Mouse (Mus musculus): ENCODE results near the gene Icos. TPM values are rescaled to one million over a fixed set of nuclear protein-coding genes. Genes with fewer than 3 reads are reported as not detected.

Gene Icos
- polyA plus RNA-seq (2014; fragmentation: Nextera tagmentation; extraction: Ambion mirVana) = 0.38 TPM in 1 of 2 replicates, not detected in the other

DNA sequence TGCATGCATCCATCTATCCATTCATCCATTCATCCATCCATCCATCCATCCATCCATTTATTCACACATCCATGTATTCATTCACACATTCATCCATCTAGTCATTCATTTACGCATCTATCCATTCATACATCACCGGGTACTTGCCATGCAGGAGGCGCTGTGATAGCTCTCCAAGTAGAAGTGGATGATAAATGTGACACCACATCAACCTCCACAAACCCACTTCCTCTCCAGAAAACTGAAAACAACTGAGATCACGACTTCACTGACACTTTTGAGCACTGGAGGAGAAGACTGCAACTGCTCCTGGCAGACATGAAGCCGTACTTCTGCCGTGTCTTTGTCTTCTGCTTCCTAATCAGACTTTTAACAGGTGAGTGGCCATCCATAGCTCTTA is at the start of gene Icos:
Icos (plus strand) TSS at position 287 of the 400 bp plus-strand sequence.
- no peak within 1 kb of the TSS for H3K27ac ChIP-seq (ENCODE audit: low read depth, low read length)
- H3K4me3 ChIP-seq (ENCODE audit: low read depth, low read length) = no peak within 1 kb of the TSS
- H3K9ac ChIP-seq (ENCODE audit: low read length) = no peak within 1 kb of the TSS
- 90% methylated on average over 6 of the region's 6 CpGs for WGBS
- DNase-seq (ENCODE audit: low spot score) = no peak
- no peaks in the 10 kb centered on the region for H3K27me3 ChIP-seq (ENCODE audit: control insufficient read depth, insufficient read depth, low read length)
- H3K4me2 ChIP-seq (ENCODE audit: low read depth) = no peak within 1 kb of the TSS
- no peaks in the 10 kb centered on the region for H3K9me3 ChIP-seq (ENCODE audit: control insufficient read depth, low read length)
- no peak for ATAC-seq (ENCODE audit: insufficient read depth, low FRiP score, low TSS enrichment)
- no peaks in the 10 kb centered on the region for H3K4me1 ChIP-seq (ENCODE audit: control insufficient read depth, insufficient read depth, low read length)
- no peaks in the 10 kb centered on the region for H3K36me3 ChIP-seq (ENCODE audit: control insufficient read depth, insufficient read depth, low read length)

- H3K4me3 ChIP-seq (ENCODE audit: low read depth, low read length) = no peak overlapping the region
- no peak overlapping the region for H3K27ac ChIP-seq (ENCODE audit: low read depth, low read length)
- ATAC-seq (ENCODE audit: insufficient read depth, low FRiP score, low TSS enrichment) (no peak), DNase-seq (ENCODE audit: low spot score) (no peak)
- no peak overlapping the region for H3K4me2 ChIP-seq (ENCODE audit: low read depth)
- no peak overlapping the region for H3K9ac ChIP-seq (ENCODE audit: low read length)
- 92% methylated on average over 3 of the region's 3 CpGs for WGBS
- no peaks in the 10 kb centered on the region for H3K36me3 ChIP-seq (ENCODE audit: control insufficient read depth, insufficient read depth, low read length)
- H3K4me1 ChIP-seq (ENCODE audit: control insufficient read depth, insufficient read depth, low read length) = no peaks in the 10 kb centered on the region
- H3K9me3 ChIP-seq (ENCODE audit: control insufficient read depth, low read length) = no peaks in the 10 kb centered on the region
- H3K27me3 ChIP-seq (ENCODE audit: control insufficient read depth, insufficient read depth, low read length) = no peaks in the 10 kb centered on the region
Observed at GRCm38 (mm10) chr1:60929036-60929435, 48.7 kb upstream of the Icos start.

DNA sequence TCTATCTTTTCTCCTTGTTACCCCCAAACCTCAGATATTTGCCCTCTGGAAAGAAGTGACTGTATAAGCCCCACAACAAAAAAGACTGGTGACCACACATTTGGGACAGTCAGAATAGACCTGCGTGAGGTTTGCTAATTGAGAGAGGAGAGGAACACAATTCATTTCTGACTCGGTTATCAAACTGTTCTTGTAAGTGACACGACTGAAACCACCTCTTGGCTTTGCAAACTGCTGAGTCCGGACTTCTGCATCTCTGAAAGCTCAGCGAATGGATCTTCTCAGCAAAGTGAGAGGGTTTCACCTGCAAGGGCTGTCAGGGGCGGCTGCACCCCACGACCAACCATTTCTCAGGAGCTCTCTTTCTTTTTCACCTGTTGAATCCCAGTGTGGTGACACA is 47.3 kb upstream of the Icos start:
- H3K9ac ChIP-seq (ENCODE audit: low read length) = no peak overlapping the region
- no peak overlapping the region for H3K4me2 ChIP-seq (ENCODE audit: low read depth)
- no peaks in the 10 kb centered on the region for H3K9me3 ChIP-seq (ENCODE audit: control insufficient read depth, low read length)
- WGBS = 85% methylated on average over 7 of the region's 7 CpGs
- ATAC-seq (ENCODE audit: insufficient read depth, low FRiP score, low TSS enrichment) (no peak), DNase-seq (ENCODE audit: low spot score) (no peak)
- no peaks in the 10 kb centered on the region for H3K27me3 ChIP-seq (ENCODE audit: control insufficient read depth, insufficient read depth, low read length)
- H3K27ac ChIP-seq (ENCODE audit: low read depth, low read length) = no peak overlapping the region
- no peaks in the 10 kb centered on the region for H3K36me3 ChIP-seq (ENCODE audit: control insufficient read depth, insufficient read depth, low read length)
- H3K4me1 ChIP-seq (ENCODE audit: control insufficient read depth, insufficient read depth, low read length) = no peaks in the 10 kb centered on the region
- no peak overlapping the region for H3K4me3 ChIP-seq (ENCODE audit: low read depth, low read length)

GRCm38 (mm10) chr1:60935968-60936581 is 41.7 kb upstream of the Icos start:
- H3K9me3 ChIP-seq (ENCODE audit: control insufficient read depth, low read length) = no peaks in the 10 kb centered on the region
- ATAC-seq (ENCODE audit: insufficient read depth, low FRiP score, low TSS enrichment) (no peak), DNase-seq (ENCODE audit: low spot score) (no peak)
- no peaks in the 10 kb centered on the region for H3K27me3 ChIP-seq (ENCODE audit: control insufficient read depth, insufficient read depth, low read length)
- 55% methylated on average over 8 of the region's 8 CpGs for WGBS
- no peaks in the 10 kb centered on the region for H3K4me1 ChIP-seq (ENCODE audit: control insufficient read depth, insufficient read depth, low read length)
- H3K4me2 ChIP-seq (ENCODE audit: low read depth) = no peak overlapping the region
- no peak overlapping the region for H3K27ac ChIP-seq (ENCODE audit: low read depth, low read length)
- H3K9ac ChIP-seq (ENCODE audit: low read length) = no peak overlapping the region
- no peaks in the 10 kb centered on the region for H3K36me3 ChIP-seq (ENCODE audit: control insufficient read depth, insufficient read depth, low read length)
- no peak overlapping the region for H3K4me3 ChIP-seq (ENCODE audit: low read depth, low read length)

DNA sequence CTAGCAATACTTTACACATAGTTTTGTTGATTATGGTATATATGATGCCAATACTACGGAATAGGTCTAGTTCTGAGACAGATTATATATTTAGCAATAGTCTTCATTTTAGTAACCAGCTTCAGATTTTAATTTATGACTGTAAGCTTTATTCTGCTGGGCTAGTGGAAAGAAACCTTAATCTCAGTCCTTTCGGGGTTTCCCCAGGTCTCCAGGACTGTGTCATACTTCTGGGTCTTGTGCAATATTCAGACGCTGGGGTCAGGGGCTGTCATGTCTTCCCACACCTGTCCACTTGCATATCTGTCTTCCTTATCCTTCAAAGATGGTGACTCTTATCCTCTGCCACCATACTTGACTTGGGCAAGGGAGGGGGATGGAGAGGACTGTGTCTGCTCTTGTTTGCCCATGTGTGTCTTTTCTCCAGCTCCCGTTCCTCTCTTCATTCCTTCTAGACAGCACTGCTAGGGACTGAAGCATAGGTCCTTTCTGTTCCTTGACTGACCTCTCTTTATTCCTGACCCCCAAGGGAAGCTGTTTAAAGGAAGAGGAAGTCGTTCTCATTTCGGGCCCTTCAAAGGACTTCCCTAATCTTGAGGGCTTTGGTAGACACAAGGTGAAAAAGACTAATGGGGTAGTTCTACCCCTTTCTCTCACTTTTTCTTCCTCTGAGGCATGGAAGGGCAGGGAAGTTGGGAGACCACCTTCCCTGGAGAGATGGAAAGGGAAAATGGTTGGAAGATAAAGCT is 40.6 kb upstream of the Icos start:
- Histone ChIP-seq H3K9ac (ENCODE audit: low read length) (no peak overlapping the region), H3K4me2 (ENCODE audit: low read depth) (no peak overlapping the region), H3K27me3 (ENCODE audit: control insufficient read depth, insufficient read depth, low read length) (no peaks in the 10 kb centered on the region), H3K9me3 (ENCODE audit: control insufficient read depth, low read length) (no peaks in the 10 kb centered on the region), H3K36me3 (ENCODE audit: control insufficient read depth, insufficient read depth, low read length) (no peaks in the 10 kb centered on the region), H3K27ac (ENCODE audit: low read depth, low read length) (no peak overlapping the region), H3K4me1 (ENCODE audit: control insufficient read depth, insufficient read depth, low read length) (no peaks in the 10 kb centered on the region), H3K4me3 (ENCODE audit: low read depth, low read length) (no peak overlapping the region)
- 77% methylated on average over 6 of the region's 6 CpGs for WGBS
- DNase-seq (ENCODE audit: low spot score) = no peak
- no peak for ATAC-seq (ENCODE audit: insufficient read depth, low FRiP score, low TSS enrichment)

DNA sequence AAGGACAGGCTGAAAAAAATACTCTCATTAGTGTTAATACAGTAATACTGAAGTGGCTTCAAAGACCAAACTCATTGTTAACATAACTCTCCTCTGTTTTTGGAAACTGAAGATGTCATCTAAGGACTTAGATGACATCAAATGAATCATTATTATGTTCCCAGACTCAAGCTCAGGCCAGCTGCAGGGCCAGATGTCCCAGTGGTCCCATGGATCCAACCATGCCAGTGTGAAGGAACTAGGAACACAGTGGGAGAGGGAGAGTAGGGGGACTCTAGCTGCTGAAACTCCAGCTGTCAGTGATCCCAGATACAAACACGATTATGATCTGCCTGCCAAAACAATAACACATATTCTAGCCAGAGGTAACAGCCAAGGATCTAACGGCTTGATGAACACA is 39.5 kb upstream of the Icos start:
- Histone ChIP-seq H3K36me3 (ENCODE audit: control insufficient read depth, insufficient read depth, low read length) (no peaks in the 10 kb centered on the region), H3K4me3 (ENCODE audit: low read depth, low read length) (no peak overlapping the region), H3K27me3 (ENCODE audit: control insufficient read depth, insufficient read depth, low read length) (no peaks in the 10 kb centered on the region), H3K4me1 (ENCODE audit: control insufficient read depth, insufficient read depth, low read length) (no peaks in the 10 kb centered on the region), H3K27ac (ENCODE audit: low read depth, low read length) (no peak overlapping the region), H3K9ac (ENCODE audit: low read length) (no peak overlapping the region), H3K9me3 (ENCODE audit: control insufficient read depth, low read length) (no peaks in the 10 kb centered on the region), H3K4me2 (ENCODE audit: low read depth) (no peak overlapping the region)
- no peak for DNase-seq (ENCODE audit: low spot score)
- 76% methylated on average over 2 of the region's 2 CpGs for WGBS
- no peak for ATAC-seq (ENCODE audit: insufficient read depth, low FRiP score, low TSS enrichment)

DNA sequence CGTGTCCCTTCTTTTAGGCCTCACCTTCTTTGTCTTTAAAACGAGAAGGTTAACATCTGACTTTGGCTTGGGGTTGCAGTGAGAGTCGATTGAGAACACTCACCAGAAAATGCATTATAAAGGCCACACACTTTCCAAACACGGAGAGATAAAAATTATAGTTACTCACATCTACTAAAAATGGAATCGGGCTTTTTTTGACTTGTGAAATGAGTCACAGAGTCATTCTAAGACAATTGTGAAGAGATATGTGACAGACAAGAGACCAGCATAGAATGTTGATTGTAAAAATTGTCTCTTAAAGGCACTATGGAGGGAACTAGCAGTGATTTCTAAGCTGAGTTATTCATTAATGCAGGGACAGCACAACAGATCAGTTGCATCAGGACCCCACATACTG is 38.8 kb upstream of the Icos start:
- 86% methylated on average over 5 of the region's 5 CpGs for WGBS
- H3K4me3 ChIP-seq (ENCODE audit: low read depth, low read length) = no peak overlapping the region
- H3K27ac ChIP-seq (ENCODE audit: low read depth, low read length) = no peak overlapping the region
- no peak overlapping the region for H3K9ac ChIP-seq (ENCODE audit: low read length)
- DNase-seq (ENCODE audit: low spot score) (no peak), ATAC-seq (ENCODE audit: insufficient read depth, low FRiP score, low TSS enrichment) (no peak)
- no peaks in the 10 kb centered on the region for H3K36me3 ChIP-seq (ENCODE audit: control insufficient read depth, insufficient read depth, low read length)
- H3K9me3 ChIP-seq (ENCODE audit: control insufficient read depth, low read length) = no peaks in the 10 kb centered on the region
- H3K27me3 ChIP-seq (ENCODE audit: control insufficient read depth, insufficient read depth, low read length) = no peaks in the 10 kb centered on the region
- H3K4me1 ChIP-seq (ENCODE audit: control insufficient read depth, insufficient read depth, low read length) = no peaks in the 10 kb centered on the region
- no peak overlapping the region for H3K4me2 ChIP-seq (ENCODE audit: low read depth)

GRCm38 (mm10) chr1:60940023-60940422 is 37.7 kb upstream of the Icos start:
- no peak overlapping the region for H3K4me3 ChIP-seq (ENCODE audit: low read depth, low read length)
- DNase-seq (ENCODE audit: low spot score) (no peak), ATAC-seq (ENCODE audit: insufficient read depth, low FRiP score, low TSS enrichment) (no peak)
- WGBS = 80% methylated on average over 3 of the region's 3 CpGs
- H3K4me1 ChIP-seq (ENCODE audit: control insufficient read depth, insufficient read depth, low read length) = no peaks in the 10 kb centered on the region
- H3K27me3 ChIP-seq (ENCODE audit: control insufficient read depth, insufficient read depth, low read length) = no peaks in the 10 kb centered on the region
- no peak overlapping the region for H3K4me2 ChIP-seq (ENCODE audit: low read depth)
- H3K9me3 ChIP-seq (ENCODE audit: control insufficient read depth, low read length) = no peaks in the 10 kb centered on the region
- H3K36me3 ChIP-seq (ENCODE audit: control insufficient read depth, insufficient read depth, low read length) = no peaks in the 10 kb centered on the region
- no peak overlapping the region for H3K27ac ChIP-seq (ENCODE audit: low read depth, low read length)
- H3K9ac ChIP-seq (ENCODE audit: low read length) = no peak overlapping the region

DNA sequence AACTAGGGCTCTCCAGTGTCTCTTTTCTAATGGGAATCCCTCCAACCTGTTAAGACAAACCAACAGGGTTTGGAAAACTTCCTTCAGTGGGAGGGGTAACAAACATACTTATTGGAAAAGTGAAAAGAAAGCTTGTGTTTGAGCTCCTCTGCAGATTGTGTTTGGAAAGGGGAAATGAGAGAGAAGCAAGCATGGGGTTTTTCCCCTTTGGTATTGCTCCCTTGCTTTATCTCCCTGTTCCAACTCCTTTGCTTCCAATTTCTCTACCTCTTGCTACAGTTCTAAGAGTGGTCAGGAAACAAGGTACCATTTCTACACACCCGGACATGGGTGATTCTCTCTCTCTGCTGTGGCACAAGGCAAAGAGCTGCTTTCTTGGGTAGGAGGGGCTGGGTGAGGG is 37.1 kb upstream of the Icos start:
- no peak for ATAC-seq (ENCODE audit: insufficient read depth, low FRiP score, low TSS enrichment)

More for the DNA sequence above, 37.1 kb upstream of the Icos start:
- Histone ChIP-seq H3K9me3 (ENCODE audit: control insufficient read depth, low read length) (no peaks in the 10 kb centered on the region), H3K27me3 (ENCODE audit: control insufficient read depth, insufficient read depth, low read length) (no peaks in the 10 kb centered on the region), H3K4me1 (ENCODE audit: control insufficient read depth, insufficient read depth, low read length) (no peaks in the 10 kb centered on the region), H3K4me3 (ENCODE audit: low read depth, low read length) (no peak overlapping the region), H3K4me2 (ENCODE audit: low read depth) (no peak overlapping the region), H3K9ac (ENCODE audit: low read length) (no peak overlapping the region), H3K27ac (ENCODE audit: low read depth, low read length) (no peak overlapping the region), H3K36me3 (ENCODE audit: control insufficient read depth, insufficient read depth, low read length) (no peaks in the 10 kb centered on the region)
- 92% methylated on average over 1 of the region's 1 CpGs for WGBS
- no peak for DNase-seq (ENCODE audit: low spot score)

Measured in neural tube, embryonic 11.5 days (tissue).